Mouse (Mus musculus) midbrain, embryonic 16.5 days (tissue): Measurements from ENCODE around the gene Gm281. TPM values are rescaled to one million over a fixed set of nuclear protein-coding genes. Genes with fewer than 3 reads are reported as not detected.
"Not testable (repeated sequence)": the region's sequence is repeated elsewhere in the genome, so short reads cannot be mapped to it uniquely, and the experiment has no call there.

Source experiments
- ATAC-seq: fragments of 200-750 bp; cut with Nextera tagmentation; 2 replicates; pipeline ENCODE4 v1.8.0; 2017; ENCODE audit warnings: moderate TSS enrichment
- H3K27ac ChIP-seq: fragments of 300-500 bp; sonication (generic); 2 replicates; pipeline ENCODE4 v1.5.1; 2014; ENCODE audit warnings: mild to moderate bottlenecking, low read length, mixed read lengths
- H3K27me3 ChIP-seq: fragments of 300-500 bp; sonication (generic); 2 replicates; pipeline ENCODE4 v1.6.1; 2014; ENCODE audit warnings: low read depth, low read length, mixed read lengths; ENCODE audit not compliant: control insufficient read depth, insufficient read depth
- H3K36me3 ChIP-seq: fragments of 300-500 bp; sonication (generic); 2 replicates; pipeline ENCODE4 v1.6.1; 2014; ENCODE audit warnings: mild to moderate bottlenecking, low read length, moderate library complexity, mixed read lengths; ENCODE audit not compliant: control insufficient read depth, insufficient read depth
- H3K4me1 ChIP-seq: fragments of 300-500 bp; sonication (generic); 2 replicates; pipeline ENCODE4 v1.6.1; 2014; ENCODE audit warnings: mild to moderate bottlenecking, low read length, mixed read lengths; ENCODE audit not compliant: control insufficient read depth, insufficient read depth
- H3K4me2 ChIP-seq: fragments of 300-500 bp; sonication (generic); 2 replicates; pipeline ENCODE4 v1.6.1; 2014; ENCODE audit warnings: mild to moderate bottlenecking, low read length, mixed read lengths
- H3K4me3 ChIP-seq: fragments of 300-500 bp; sonication (generic); 2 replicates; pipeline ENCODE4 v1.5.1; 2014; ENCODE audit warnings: low read depth, mild to moderate bottlenecking, low read length, moderate library complexity, mixed read lengths
- H3K9ac ChIP-seq: fragments of 300-500 bp; sonication (generic); 2 replicates; pipeline ENCODE4 v1.6.1; 2014; ENCODE audit warnings: low read depth, low read length, mixed read lengths
- H3K9me3 ChIP-seq: fragments of 300-500 bp; sonication (generic); replicated peaks from 2 replicates; pipeline ENCODE4 v1.6.1; 2014; ENCODE audit warnings: mild to moderate bottlenecking, low read length, mixed read lengths; ENCODE audit not compliant: control insufficient read depth, poor library complexity, severe bottlenecking
- WGBS: fragments of 180-500 bp; shearing (Covaris S2); extraction: QIAGEN DNeasy Blood & Tissue Kit; methylation state at CpG from one replicate; pipeline ENCODE4 v1.1.7; 2014; 5-methylcytosine and 5-hydroxymethylcytosine counted together
- polyA plus RNA-seq: library from polyadenylated mRNA; unstranded; fragments of >200 nt; fragmentation: Nextera tagmentation; extraction: Ambion mirVana; gene quantifications from 2 replicates; pipeline ENCODE4 v1.2.1, GENCODE M21; 2015

Gene Gm281
- not detected in 2 replicates for polyA plus RNA-seq

DNA sequence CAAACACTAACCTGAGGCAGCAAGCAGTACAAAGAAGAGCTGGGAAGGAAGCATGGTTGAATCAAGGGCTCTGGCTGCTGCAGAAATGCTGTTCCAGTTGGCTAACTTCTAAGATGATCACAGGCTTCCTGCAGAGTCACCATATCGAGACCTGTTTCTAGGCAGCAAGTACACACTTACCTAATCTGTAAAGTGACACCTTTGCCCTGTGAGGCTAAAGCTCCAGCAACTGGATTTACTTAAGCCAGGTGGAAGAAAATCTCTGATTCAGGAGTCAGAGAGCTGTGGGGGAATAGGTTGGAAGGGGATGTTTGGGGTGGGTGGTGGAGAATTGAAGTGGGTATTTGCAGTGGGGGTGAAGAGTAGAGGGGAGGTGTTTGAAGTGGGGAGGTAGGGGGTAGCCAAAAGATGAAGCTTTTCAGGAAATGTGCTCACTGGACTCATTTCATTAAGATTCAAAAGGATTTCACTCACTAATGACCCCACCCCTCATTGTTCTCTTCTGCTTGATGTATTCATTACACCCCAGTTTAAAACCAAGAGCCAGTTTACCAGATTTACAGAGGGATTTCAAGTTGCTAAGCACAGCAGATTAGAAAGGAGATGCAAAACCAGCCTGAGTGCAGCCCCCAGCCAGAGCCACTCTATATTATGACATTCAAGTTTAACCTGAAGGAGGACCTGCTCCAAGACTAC, at the start of gene Gm281:
Gm281 (minus strand) TSS at position 92 of the 696 bp plus-strand sequence.
- WGBS = 14% methylated on average over 1 of the region's 1 CpGs

DNA sequence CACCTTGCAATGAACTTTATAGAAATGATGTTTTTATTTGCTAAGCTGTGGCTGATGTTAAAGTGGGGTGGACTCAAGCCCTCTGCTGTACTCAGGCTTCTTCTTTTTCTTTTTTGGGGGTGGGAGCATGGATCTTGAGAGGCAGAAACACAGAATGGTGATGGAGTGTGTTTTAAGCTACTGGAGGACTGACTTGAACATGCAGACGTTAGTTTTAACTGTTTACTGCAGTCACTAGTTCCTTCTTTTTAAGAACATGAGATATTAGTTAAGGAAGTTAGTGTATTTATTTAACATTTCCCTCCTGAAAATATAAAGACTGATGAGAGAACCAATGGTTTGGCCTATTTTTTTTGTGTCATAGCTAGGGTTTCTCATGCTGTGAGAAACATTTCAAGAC, 49.2 kb upstream of the Gm281 start:
- H3K27me3 ChIP-seq = no peaks in the 10 kb centered on the region
- no peaks in the 10 kb centered on the region for H3K36me3 ChIP-seq
- no peaks in the 10 kb centered on the region for H3K9me3 ChIP-seq
- no peak for ATAC-seq
- WGBS = 84% methylated on average over 1 of the region's 1 CpGs
- H3K4me3 ChIP-seq = no peak overlapping the region
- peaks cover 20% of the 10 kb centered on the region for H3K4me1 ChIP-seq
- no peak overlapping the region for H3K27ac ChIP-seq
- no peak overlapping the region for H3K9ac ChIP-seq
- no peak overlapping the region for H3K4me2 ChIP-seq

More for the DNA sequence above, at the start of gene Gm281:
- ATAC-seq = peak; percentile 26; the same call in 1 of the 2 replicates
- no peak within 1 kb of the TSS for H3K4me3 ChIP-seq
- H3K9me3 ChIP-seq = no peaks in the 10 kb centered on the region
- no peaks in the 10 kb centered on the region for H3K36me3 ChIP-seq
- H3K27ac ChIP-seq = no peak within 1 kb of the TSS
- H3K4me2 ChIP-seq = no peak within 1 kb of the TSS
- H3K9ac ChIP-seq = no peak within 1 kb of the TSS
- H3K4me1 ChIP-seq = no peaks in the 10 kb centered on the region
- no peaks in the 10 kb centered on the region for H3K27me3 ChIP-seq

DNA sequence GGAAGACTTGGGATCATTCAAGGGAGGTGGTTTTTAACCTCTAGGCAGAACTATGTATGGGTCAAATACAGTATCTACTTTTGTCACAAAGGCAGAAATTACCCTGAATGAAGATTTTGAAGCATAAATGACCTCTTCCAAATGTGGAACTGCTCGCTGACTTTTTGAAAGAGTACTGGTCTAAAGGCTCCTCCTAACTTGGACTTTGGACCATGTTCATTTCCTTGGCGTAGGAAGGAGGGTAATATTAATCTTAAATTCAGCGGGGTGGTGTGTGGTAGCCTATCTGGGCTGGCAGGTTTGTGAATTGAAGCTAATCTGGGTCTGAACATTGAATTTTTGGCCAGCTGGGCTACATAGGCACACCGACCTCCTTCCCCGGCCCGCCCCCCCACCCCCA, 48.2 kb upstream of the Gm281 start:
- ATAC-seq = no peak
- Histone ChIP-seq H3K4me2 (no peak overlapping the region), H3K9me3 (no peaks in the 10 kb centered on the region), H3K9ac (no peak overlapping the region), H3K36me3 (no peaks in the 10 kb centered on the region), H3K4me1 (peaks cover 20% of the 10 kb centered on the region), H3K27ac (no peak overlapping the region), H3K4me3 (no peak overlapping the region), H3K27me3 (no peaks in the 10 kb centered on the region)
- WGBS = 90% methylated on average over 6 of the region's 6 CpGs

DNA sequence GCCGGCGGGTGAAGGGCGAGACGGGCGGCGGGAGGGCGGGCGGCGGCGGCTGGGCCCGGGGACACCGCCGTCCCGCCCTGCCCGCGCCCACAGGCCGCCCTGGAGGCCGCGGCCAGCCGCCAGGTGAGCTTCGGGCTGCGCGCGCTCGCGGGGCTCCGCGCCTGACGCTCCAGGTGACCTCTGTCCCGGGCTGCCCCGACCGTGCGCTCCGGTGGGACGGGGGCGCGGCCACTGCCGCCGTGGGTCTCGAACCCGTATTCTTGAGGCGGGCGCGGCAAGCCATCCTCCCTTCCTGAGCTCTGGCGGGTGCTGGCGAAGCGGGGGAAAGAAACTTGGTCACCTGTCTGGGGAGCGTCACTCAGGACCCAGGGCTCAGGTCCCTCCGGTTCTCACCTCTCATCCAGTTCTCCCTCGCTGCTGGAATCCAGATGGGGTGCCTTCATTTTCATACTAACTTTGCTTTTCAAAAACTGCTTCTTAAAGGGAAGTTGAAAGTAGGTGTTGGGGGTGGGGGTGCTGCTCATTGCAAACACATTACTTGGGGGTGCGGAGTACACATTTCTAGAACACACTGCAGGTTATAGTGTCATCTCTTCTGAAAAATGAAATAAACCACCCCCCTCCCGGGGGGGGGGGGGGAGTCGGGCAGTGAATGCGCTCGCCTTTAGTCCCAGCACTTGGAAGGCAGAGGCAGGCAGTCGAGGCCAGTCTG, 47.3 kb upstream of the Gm281 start, which contains the start of the genes Atxn7 and Thoc7:
Atxn7 (plus strand) TSS at position 40 of the 712 bp plus-strand sequence.
Thoc7 (minus strand) TSS at position 452 of the 712 bp plus-strand sequence.
- ATAC-seq = peak; percentile 73
- H3K9me3 ChIP-seq = no peaks in the 10 kb centered on the region
- H3K4me3 ChIP-seq = peak within 1 kb of the TSS; percentile 98
- peak within 1 kb of the TSS; percentile 88 for H3K27ac ChIP-seq
- peak within 1 kb of the TSS; percentile 98 for H3K9ac ChIP-seq
- peak within 1 kb of the TSS; percentile 81 for H3K4me2 ChIP-seq
- peaks cover 20% of the 10 kb centered on the region for H3K4me1 ChIP-seq
- WGBS = 5% methylated on average over 38 of the region's 56 CpGs
- no peaks in the 10 kb centered on the region for H3K36me3 ChIP-seq
- no peaks in the 10 kb centered on the region for H3K27me3 ChIP-seq

DNA sequence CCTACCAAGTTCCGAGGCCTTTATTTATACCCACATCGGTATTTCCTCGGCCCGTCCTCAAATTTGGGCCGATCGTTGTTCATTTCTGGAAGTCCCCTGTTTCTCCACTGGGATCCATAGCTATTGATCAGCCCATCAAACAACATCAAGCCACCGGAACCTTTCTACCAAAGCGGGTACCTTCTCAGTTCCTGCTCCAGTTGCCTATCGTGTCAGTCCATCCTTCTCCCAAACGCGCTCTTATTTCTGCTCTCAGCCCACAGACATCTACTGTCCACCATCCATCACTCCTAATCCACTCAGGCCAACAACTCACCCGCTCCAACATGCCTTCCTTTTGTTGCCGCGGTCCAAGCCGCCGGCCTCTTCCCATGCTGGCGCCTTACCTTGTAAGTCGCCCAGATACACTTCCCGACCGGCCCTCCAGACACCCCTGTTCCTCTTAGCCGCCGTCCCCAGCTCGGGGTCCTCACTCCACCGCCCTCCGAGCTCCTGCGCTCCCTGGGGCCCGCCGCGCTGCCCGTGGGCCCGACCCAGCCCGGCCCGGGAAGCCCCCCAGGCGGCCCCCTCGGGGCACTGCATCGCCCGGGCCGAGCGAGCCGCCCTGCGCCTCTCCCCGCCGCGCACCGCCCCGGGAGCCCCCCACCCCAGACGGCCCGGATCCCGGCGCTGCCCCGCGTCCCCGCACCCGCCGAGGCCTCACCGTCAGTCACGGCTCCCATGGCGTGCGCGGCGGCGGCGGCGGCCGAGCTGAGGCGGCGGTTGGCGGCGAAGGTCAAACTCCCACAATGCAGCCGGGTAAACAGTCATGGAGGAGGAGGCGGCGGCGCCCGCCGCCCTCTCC, 46.4 kb upstream of the Gm281 start:
- H3K4me3 ChIP-seq = peak overlapping the region; percentile 98
- H3K9ac ChIP-seq = peak overlapping the region; percentile 98
- H3K27me3 ChIP-seq = no peaks in the 10 kb centered on the region
- WGBS = under 1% methylated on average over 49 of the region's 75 CpGs
- H3K27ac ChIP-seq = peak overlapping the region; percentile 88
- H3K4me2 ChIP-seq = peak overlapping the region; percentile 74
- H3K4me1 ChIP-seq = peaks cover 20% of the 10 kb centered on the region
- peak; percentile 92 for ATAC-seq
- H3K36me3 ChIP-seq = no peaks in the 10 kb centered on the region
- H3K9me3 ChIP-seq = no peaks in the 10 kb centered on the region

DNA sequence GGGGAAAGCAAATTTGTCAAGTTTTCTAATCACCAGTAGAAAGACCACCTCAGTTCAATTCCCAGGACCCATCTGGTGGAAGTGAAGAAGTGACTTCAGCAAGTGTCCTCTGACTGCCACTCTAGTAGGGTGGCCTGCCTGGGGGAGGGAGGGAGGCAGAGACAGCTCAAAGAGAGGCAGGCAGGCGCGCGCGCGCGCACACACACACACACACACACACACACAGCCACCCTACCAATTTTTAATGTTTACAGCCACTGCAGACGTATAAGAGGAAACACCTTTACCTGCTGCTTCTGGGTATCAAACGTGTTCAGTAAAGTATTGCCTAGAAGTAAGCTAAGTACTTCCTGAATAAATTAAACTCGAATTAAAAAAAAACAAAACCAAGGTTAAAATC, 45.8 kb upstream of the Gm281 start:
- Histone ChIP-seq H3K9ac (peak overlapping the region; percentile 98), H3K27ac (peak overlapping the region; percentile 88), H3K9me3 (no peaks in the 10 kb centered on the region), H3K27me3 (no peaks in the 10 kb centered on the region), H3K36me3 (no peaks in the 10 kb centered on the region), H3K4me2 (peak overlapping the region; percentile 74), H3K4me3 (peak overlapping the region; percentile 98), H3K4me1 (peaks cover 20% of the 10 kb centered on the region)
- 1% methylated on average over 9 of the region's 9 CpGs for WGBS
- peak; percentile 51; the same call in 1 of the 2 replicates for ATAC-seq

DNA sequence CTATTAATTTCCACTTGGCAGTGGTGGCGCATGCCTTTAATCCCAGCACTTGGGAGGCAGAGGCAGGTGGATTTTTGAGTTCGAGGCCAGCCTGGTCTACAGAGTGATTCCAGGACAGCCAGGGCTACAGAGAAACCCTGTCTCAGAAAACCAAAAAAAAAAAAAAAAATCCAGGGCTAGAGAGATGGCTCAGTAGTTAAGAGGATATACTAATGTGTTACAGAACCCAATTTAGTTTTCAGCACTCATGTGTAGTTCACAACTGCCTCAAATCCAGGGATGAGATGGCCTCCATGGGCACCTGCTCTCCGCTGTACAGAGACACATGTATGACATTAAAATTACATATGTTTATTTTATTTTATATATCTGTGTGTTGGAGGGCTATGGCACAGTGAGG, 37.9 kb upstream of the Gm281 start:
- ATAC-seq, H3K27ac ChIP-seq, H3K4me1 ChIP-seq, H3K9ac ChIP-seq, H3K4me2 ChIP-seq, H3K9me3 ChIP-seq, H3K27me3 ChIP-seq, H3K4me3 ChIP-seq: not testable (repeated sequence)
- WGBS = 97% methylated on average over 3 of the region's 3 CpGs
- peaks cover 26% of the 10 kb centered on the region for H3K36me3 ChIP-seq

DNA sequence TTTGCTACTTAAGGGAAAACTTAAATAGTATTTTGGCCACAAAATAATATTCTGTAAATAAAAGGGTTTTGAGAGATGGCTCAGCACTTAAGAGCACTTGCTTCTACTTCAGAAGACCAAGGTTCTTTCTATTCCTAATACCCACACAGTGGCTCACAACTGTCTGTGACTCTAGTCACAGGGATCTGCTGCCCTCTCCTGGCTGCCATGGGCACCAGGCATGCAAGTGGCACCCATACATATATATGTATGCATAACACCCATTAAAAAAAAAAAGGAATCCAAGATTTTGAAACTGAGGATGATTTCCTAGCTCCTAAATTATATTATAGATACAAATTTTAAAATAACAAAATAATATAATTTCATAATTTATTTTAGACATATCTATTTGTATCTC, 36.1 kb upstream of the Gm281 start:
- Histone ChIP-seq H3K9me3 (no peaks in the 10 kb centered on the region), H3K27me3 (no peaks in the 10 kb centered on the region), H3K4me2 (no peak overlapping the region), H3K27ac (no peak overlapping the region), H3K4me3 (no peak overlapping the region), H3K9ac (no peak overlapping the region), H3K4me1 (no peaks in the 10 kb centered on the region), H3K36me3 (peaks cover 26% of the 10 kb centered on the region)
- ATAC-seq = peak; percentile 75; the same call in 1 of the 2 replicates
